Mouse (Mus musculus) kidney, adult 9 months (tissue): ENCODE results near the gene Pars2.

Source experiments
- DNase-seq: peaks from one replicate; pipeline ENCODE4 v3.0.0; 2022

The Pars2 gene

GRCm38 (mm10) chr4:106634086-106634479 lies 16.8 kb upstream of the Pars2 start:
- no peak for DNase-seq

- DNase-seq, result no peak
These were observed 7.2 kb upstream of the Pars2 start for GRCm38 (mm10) chr4:106643483-106644217.

GRCm38 (mm10) chr4:106644218-106644610 lies 6.7 kb upstream of the Pars2 start:
- DNase-seq, result no peak

GRCm38 (mm10) chr4:106645797-106646196 lies 5.1 kb upstream of the Pars2 start:
- no peak for DNase-seq

- peak; percentile 54 for DNase-seq
These were observed 3.7 kb upstream of the Pars2 start for GRCm38 (mm10) chr4:106647137-106647536.

GRCm38 (mm10) chr4:106652546-106652945 lies 1.7 kb downstream of the Pars2 start:
- no peak for DNase-seq

- DNase-seq, result no peak
These were observed 2.2 kb downstream of the Pars2 start for GRCm38 (mm10) chr4:106653051-106653450.

GRCm38 (mm10) chr4:106655681-106656080 lies 4.8 kb downstream of the Pars2 start:
- no peak for DNase-seq

- DNase-seq, result no peak
These were observed 13.1 kb downstream of the Pars2 start for GRCm38 (mm10) chr4:106663956-106664470.

- peak; percentile 63 for DNase-seq
These were observed 13.8 kb downstream of the Pars2 start for GRCm38 (mm10) chr4:106664697-106665096.

- DNase-seq, result no peak
These were observed 14.4 kb downstream of the Pars2 start for GRCm38 (mm10) chr4:106665269-106665668.

- DNase-seq, result no peak
These were observed 14.8 kb downstream of the Pars2 start for GRCm38 (mm10) chr4:106665673-106666072.

GRCm38 (mm10) chr4:106666546-106666945 lies 15.7 kb downstream of the Pars2 start:
- no peak for DNase-seq

GRCm38 (mm10) chr4:106676749-106677148 lies 25.9 kb downstream of the Pars2 start:
- peak; percentile 64 for DNase-seq

- DNase-seq, result peak; percentile 90
These were observed 27.7 kb downstream of the Pars2 start, which contains the start of gene Ttc4 for GRCm38 (mm10) chr4:106678442-106679118. TSS of gene Ttc4 (minus strand) at chr4:106678944.

- DNase-seq, result no peak
These were observed 28.3 kb downstream of the Pars2 start for GRCm38 (mm10) chr4:106679152-106679551.

GRCm38 (mm10) chr4:106680955-106681354 lies 30.1 kb downstream of the Pars2 start:
- no peak for DNase-seq

GRCm38 (mm10) chr4:106688636-106689296 lies 37.9 kb downstream of the Pars2 start:
- DNase-seq, result no peak

- no peak for DNase-seq
These were observed 43.1 kb downstream of the Pars2 start for GRCm38 (mm10) chr4:106693841-106694430.

GRCm38 (mm10) chr4:106699989-106700388 lies 49.1 kb downstream of the Pars2 start:
- peak; percentile 47 for DNase-seq

GRCm38 (mm10) chr4:106700798-106701197 lies 49.9 kb downstream of the Pars2 start:
- DNase-seq, result no peak

- DNase-seq, result no peak
These were observed 53.1 kb downstream of the Pars2 start for GRCm38 (mm10) chr4:106703956-106704355.

- peak; percentile 57 for DNase-seq
These were observed 53.5 kb downstream of the Pars2 start for GRCm38 (mm10) chr4:106704416-106704815.
